Mouse (Mus musculus): ENCODE measurements around the gene Rabl6. TPM values are rescaled to one million over a fixed set of nuclear protein-coding genes. Genes with fewer than 3 reads are reported as not detected.

Rabl6 gene
- 77.1 and 78.2 TPM in 2 replicates for polyA plus RNA-seq (2016; fragmentation: Nextera tagmentation; extraction: Ambion mirVana)

DNA sequence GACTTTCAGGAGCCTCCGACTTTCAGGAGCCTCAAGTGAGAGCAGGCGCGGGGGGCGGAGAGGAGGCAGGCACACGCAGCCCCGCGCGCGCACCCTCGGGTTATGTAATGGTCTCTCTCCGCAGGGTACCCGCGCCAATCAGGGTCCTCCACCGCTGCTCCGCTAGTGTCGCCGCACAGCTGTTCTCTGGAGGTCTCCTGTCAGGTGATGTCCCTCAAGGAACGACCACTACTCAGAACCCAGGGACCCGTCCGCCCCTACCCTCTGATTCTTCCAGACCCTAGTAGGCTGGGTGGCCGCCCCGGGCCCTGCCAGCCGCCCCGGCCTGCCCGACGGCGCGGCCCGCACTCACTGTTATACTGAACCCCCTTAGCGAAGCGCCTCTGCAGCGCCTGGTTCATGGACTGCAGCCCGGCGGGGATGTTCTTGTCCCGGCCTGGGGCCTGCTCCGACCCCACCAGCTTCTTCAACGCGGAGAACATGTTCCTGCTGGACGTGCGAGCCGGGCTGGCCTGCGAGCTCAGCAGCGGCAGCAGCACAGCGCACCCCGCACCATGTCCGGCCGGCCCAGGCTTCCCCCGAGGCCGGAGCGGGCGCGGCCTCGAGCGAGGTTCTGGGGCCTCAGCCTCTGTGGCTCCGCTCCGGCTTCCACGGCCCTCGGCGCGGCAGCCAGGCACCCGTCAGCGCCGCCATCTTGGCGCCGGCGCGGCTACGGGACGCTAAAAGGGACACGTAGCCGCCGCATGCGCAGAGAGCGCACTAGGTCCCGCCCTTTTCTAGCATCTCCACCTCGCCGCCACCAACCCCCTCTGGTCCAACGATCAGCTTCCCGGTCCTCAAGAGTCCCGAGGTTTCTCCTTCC lies at the start of gene Rabl6:
Rabl6 (minus strand) TSS at position 761 of the 862 bp plus-strand sequence.
- peak; percentile 90 for DNase-seq (ENCODE audit: low spot score)
- Histone ChIP-seq H3K4me1 (peaks cover 17% of the 10 kb centered on the region), H3K36me3 (replicated peaks) (peaks cover 21% of the 10 kb centered on the region), H3K4me3 (peak within 1 kb of the TSS; percentile 94), H3K27me3 (replicated peaks; ENCODE audit: low read depth, poor library complexity, severe bottlenecking) (peaks cover 40% of the 10 kb centered on the region), H3K27ac (replicated peaks) (peak within 1 kb of the TSS; percentile 96), H3K9me3 (no peaks in the 10 kb centered on the region)
- WGBS: under 1% methylated on average over 80 of the region's 80 CpGs

DNA sequence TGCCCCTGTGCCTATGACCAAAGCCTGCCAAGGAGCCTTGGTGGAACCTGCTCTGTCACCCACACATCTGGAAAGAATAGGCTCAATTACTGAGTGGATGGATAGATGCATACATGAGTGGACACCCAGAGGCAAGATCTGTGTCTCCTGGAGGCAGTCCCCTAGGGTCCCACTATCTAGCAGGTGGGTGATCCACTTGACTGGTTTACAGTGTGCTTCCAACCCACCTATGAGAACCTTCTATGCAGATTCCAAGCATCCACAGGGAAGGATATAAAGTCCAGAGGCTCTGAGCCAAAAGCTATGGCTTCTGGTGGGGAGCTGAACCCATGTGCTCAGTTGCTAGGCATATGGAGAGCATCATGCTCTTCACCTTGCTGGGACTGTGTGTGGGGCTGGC lies 49.3 kb upstream of the Rabl6 start, which contains the start of gene Lcn5:
Lcn5 (plus strand) TSS at position 301 of the 400 bp plus-strand sequence.
- H3K27me3 ChIP-seq (replicated peaks; ENCODE audit: low read depth, poor library complexity, severe bottlenecking): no peaks in the 10 kb centered on the region
- no peak within 1 kb of the TSS for H3K27ac ChIP-seq (replicated peaks)
- peaks cover 15% of the 10 kb centered on the region for H3K4me1 ChIP-seq
- no peaks in the 10 kb centered on the region for H3K36me3 ChIP-seq (replicated peaks)
- no peak within 1 kb of the TSS for H3K4me3 ChIP-seq
- no peak for DNase-seq (ENCODE audit: low spot score)
- H3K9me3 ChIP-seq: no peaks in the 10 kb centered on the region

DNA sequence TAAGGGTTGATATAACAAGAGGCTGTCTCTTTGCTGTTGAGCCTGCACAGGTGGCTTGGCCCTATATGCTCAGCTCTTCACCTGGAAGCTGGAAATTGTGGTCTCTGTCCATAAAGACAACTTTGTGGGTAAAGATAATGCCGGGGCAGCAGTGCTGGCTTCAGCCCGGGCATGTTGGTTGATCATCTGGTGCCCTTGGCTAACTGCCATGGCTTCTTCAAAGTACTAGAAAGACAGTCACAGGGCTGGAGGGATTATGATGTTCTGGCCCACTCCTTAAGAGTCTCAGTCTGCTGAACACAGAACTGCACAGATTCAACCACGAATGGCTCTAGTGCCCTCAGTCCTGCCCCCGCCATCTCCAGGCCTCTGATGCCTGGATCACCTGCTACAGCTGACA lies 48.9 kb upstream of the Rabl6 start:
- Histone ChIP-seq H3K4me1 (peaks cover 15% of the 10 kb centered on the region), H3K36me3 (replicated peaks) (no peaks in the 10 kb centered on the region), H3K9me3 (no peaks in the 10 kb centered on the region), H3K27me3 (replicated peaks; ENCODE audit: low read depth, poor library complexity, severe bottlenecking) (no peaks in the 10 kb centered on the region), H3K27ac (replicated peaks) (no peak overlapping the region), H3K4me3 (no peak overlapping the region)
- DNase-seq (ENCODE audit: low spot score): no peak
- 91% methylated on average over 4 of the region's 4 CpGs for WGBS

DNA sequence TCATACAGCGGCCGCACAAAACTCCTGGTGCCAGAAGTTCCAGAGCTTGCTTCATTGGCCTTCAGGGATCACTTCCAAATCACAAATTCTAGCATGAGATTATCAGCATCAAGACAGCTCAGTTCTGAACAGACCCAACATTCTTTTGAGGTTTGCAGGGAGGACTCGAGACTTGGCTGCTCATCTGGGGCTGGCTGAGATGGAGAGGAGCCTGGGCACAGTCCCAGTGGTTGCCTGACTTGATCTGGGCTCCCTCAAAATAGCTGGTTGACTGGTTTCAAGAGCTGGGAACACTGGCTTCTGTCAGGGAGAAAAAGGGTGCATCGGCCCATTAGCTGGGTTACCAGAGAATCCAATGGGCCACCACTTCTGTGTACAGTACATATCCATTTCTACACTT lies 48.4 kb upstream of the Rabl6 start:
- no peak overlapping the region for H3K27ac ChIP-seq (replicated peaks)
- no peaks in the 10 kb centered on the region for H3K36me3 ChIP-seq (replicated peaks)
- WGBS: 89% methylated on average over 4 of the region's 4 CpGs
- no peaks in the 10 kb centered on the region for H3K9me3 ChIP-seq
- H3K4me3 ChIP-seq: no peak overlapping the region
- peaks cover 15% of the 10 kb centered on the region for H3K4me1 ChIP-seq
- no peaks in the 10 kb centered on the region for H3K27me3 ChIP-seq (replicated peaks; ENCODE audit: low read depth, poor library complexity, severe bottlenecking)
- DNase-seq (ENCODE audit: low spot score): no peak

DNA sequence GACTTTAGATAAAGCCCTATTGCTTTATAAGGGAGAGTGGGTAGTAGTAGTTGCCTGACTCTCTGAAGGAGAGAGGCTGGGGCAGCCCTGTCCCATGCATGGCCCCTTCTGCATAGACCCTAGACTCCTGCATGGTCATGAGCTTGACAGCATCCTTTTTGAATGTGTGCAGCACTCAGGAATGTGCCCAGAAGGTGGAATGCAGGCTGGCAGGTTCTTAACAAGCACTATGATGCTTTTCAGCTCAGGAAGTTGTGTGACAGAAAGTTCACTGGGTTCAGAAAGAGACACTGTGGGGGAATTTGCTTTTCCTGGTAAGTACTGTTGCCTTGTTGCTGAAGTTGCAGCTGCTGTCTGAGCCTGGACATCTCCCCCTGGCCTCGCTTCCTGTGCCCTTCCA lies 46.2 kb upstream of the Rabl6 start:
- Histone ChIP-seq H3K4me3 (no peak overlapping the region), H3K27me3 (replicated peaks; ENCODE audit: low read depth, poor library complexity, severe bottlenecking) (no peaks in the 10 kb centered on the region), H3K4me1 (peaks cover 15% of the 10 kb centered on the region), H3K27ac (replicated peaks) (0 out of 2 replicates have a peak overlapping the region, but pooled peaks have one; percentile 7), H3K36me3 (replicated peaks) (no peaks in the 10 kb centered on the region), H3K9me3 (no peaks in the 10 kb centered on the region)
- DNase-seq (ENCODE audit: low spot score): peak; percentile 26
- WGBS: 45% methylated on average over 1 of the region's 1 CpGs

DNA sequence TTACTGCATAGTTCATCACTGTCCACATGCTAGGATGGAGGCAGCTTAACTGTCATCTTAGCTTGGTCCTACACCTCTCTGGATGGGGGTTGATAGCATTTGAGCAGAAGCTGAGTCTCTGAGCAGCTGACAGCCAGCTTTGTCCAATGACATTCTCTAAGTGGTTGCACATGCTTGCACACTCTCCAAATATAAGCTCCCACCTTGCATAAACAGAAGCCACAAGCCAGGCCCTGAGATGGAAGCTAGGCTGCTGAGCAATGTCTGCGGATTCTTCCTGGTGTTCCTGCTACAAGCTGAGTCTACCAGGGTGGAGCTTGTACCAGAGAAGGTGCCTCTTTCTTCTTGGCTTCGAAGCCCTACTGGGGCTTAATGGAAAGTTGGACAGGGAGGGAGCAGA lies 44.6 kb upstream of the Rabl6 start, which contains the start of gene Lcn8:
Lcn8 (plus strand) TSS at position 219 of the 400 bp plus-strand sequence.
- no peak within 1 kb of the TSS for H3K27ac ChIP-seq (replicated peaks)

DNA sequence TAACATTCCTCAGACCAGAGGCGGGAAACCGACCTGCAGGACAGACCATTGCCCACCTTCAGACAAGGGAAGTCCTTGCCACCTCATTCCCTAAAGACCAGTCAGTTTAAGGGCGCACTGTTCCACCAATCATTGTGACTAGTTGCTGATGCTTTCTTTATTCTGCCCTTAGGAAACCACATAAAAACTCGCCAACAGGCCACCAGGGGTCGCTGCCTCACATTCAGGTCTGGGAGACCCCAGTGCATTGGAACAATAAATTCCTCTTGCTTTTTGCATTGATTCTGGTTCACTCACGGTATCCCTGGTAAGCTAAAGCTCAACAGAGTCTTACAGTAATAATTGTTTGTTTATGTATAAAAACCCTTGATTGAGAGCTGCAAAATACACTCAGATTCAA lies 31.6 kb upstream of the Rabl6 start:
- peak; percentile 71 for DNase-seq (ENCODE audit: low spot score)
- no peaks in the 10 kb centered on the region for H3K36me3 ChIP-seq (replicated peaks)
- H3K27ac ChIP-seq (replicated peaks): no peak overlapping the region
- H3K27me3 ChIP-seq (replicated peaks; ENCODE audit: low read depth, poor library complexity, severe bottlenecking): no peaks in the 10 kb centered on the region
- H3K4me3 ChIP-seq: no peak overlapping the region
- 0 out of 2 replicates have a peak, but pooled peaks cover 3% of the 10 kb centered on the region for H3K4me1 ChIP-seq
- no peaks in the 10 kb centered on the region for H3K9me3 ChIP-seq
- WGBS: 15% methylated on average over 6 of the region's 6 CpGs

More for the DNA sequence above, 44.6 kb upstream of the Rabl6 start, which contains the start of gene Lcn8:
- Histone ChIP-seq H3K36me3 (replicated peaks) (no peaks in the 10 kb centered on the region), H3K4me3 (no peak within 1 kb of the TSS), H3K27me3 (replicated peaks; ENCODE audit: low read depth, poor library complexity, severe bottlenecking) (no peaks in the 10 kb centered on the region), H3K4me1 (peaks cover 15% of the 10 kb centered on the region), H3K9me3 (no peaks in the 10 kb centered on the region)
- 78% methylated on average over 2 of the region's 2 CpGs for WGBS
- no peak for DNase-seq (ENCODE audit: low spot score)

DNA sequence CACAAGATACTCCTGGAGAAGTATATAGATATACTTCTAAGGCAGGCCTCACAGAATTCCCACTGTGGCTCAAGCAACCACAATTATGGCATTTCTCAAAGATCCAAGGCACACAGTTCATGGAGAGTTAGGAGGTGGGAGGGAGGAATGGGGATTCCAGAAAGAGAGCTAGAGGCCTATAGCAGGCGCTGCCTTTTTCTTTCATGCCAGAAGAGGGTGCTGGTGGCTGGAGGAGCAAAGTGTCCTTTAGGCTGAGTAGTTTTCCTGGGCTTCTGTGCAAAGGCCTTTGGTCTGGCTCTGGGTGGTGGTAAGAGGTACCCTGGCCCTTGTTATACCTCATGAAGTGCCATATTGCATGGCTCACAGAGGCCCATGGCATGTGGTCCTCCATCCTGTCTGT lies 25.7 kb upstream of the Rabl6 start:
- no peak for DNase-seq (ENCODE audit: low spot score)
- Histone ChIP-seq H3K4me3 (no peak overlapping the region), H3K27me3 (replicated peaks; ENCODE audit: low read depth, poor library complexity, severe bottlenecking) (no peaks in the 10 kb centered on the region), H3K4me1 (no peaks in the 10 kb centered on the region), H3K9me3 (no peaks in the 10 kb centered on the region), H3K36me3 (replicated peaks) (no peaks in the 10 kb centered on the region), H3K27ac (replicated peaks) (no peak overlapping the region)
- WGBS: 44% methylated on average over 1 of the region's 1 CpGs

DNA sequence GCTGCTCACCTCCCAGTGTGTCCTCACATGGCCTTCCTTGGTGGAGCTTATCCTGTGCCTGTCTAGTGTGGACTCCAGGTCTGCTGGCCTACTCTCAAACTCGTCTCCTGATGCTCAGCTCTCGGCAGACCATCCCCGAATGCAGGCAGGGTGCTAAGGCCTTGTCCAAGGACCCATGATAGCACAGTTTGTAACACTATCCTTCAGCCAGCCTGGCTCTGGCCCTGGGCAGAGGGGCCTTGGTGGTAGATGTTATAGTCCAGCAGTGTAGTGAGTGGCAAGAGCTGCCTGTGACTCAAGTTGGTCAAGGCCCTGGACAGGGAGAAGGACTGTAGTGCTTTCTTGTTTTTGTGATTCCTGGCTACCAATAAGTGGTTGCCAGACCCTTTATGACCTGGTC lies 25.3 kb upstream of the Rabl6 start:
- 87% methylated on average over 3 of the region's 3 CpGs for WGBS
- H3K9me3 ChIP-seq: no peaks in the 10 kb centered on the region
- H3K27ac ChIP-seq (replicated peaks): no peak overlapping the region
- no peak overlapping the region for H3K4me3 ChIP-seq
- no peaks in the 10 kb centered on the region for H3K27me3 ChIP-seq (replicated peaks; ENCODE audit: low read depth, poor library complexity, severe bottlenecking)
- H3K36me3 ChIP-seq (replicated peaks): no peaks in the 10 kb centered on the region
- DNase-seq (ENCODE audit: low spot score): no peak
- H3K4me1 ChIP-seq: peaks cover 3% of the 10 kb centered on the region

DNA sequence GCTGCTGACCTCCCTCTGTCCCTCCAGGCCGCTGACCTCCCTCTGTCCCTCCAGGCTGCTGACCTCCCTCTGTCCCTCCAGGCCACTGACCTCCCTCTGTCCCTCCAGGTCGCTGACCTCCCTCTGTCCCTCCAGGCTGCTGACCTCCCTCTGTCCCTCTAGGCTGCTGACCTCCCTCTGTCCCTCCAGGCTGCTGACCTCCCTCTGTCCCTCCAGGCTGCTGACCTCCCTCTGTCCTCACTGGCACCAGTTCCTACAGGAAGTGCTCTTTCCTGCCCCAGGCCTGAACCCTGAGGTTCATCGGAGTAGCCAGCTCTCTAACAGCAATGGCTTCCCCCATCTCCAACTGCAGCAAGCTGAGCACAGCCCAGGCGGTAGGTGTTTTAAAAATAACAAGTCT lies 20.4 kb upstream of the Rabl6 start:
- no peak for DNase-seq (ENCODE audit: low spot score)
- Histone ChIP-seq H3K4me1 (peaks cover 14% of the 10 kb centered on the region), H3K4me3 (no peak overlapping the region), H3K36me3 (replicated peaks) (no peaks in the 10 kb centered on the region), H3K9me3 (no peaks in the 10 kb centered on the region), H3K27ac (replicated peaks) (peak overlapping the region; percentile 2; the same call in 1 of the 2 replicates), H3K27me3 (replicated peaks; ENCODE audit: low read depth, poor library complexity, severe bottlenecking) (no peaks in the 10 kb centered on the region; the same call in 1 of the 2 replicates)
- 44% methylated on average over 4 of the region's 4 CpGs for WGBS

DNA sequence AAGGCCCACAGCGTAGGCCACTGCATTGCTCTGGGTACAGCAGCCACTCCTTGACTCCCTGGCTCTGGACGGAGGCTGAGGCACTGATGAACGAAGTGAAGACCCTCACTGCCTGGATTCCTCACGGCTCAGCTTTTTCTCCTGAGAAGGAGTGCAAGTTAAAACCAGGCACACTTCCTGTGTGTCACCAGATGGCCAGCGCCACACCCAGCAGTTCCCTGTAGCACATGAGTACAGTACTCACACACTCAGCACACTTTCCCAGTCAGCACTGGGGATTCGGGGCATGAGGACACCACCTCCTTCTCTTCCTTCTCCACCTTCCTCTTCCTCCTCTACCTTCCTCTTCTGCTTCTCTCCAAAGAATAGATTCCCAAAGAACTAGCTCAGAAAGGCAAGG lies 19.5 kb upstream of the Rabl6 start, which contains the start of gene Fcna:
Fcna (minus strand) TSS at position 220 of the 400 bp plus-strand sequence.
- peak within 1 kb of the TSS; percentile 2; the same call in 1 of the 2 replicates for H3K27ac ChIP-seq (replicated peaks)
- no peaks in the 10 kb centered on the region; the same call in 1 of the 2 replicates for H3K27me3 ChIP-seq (replicated peaks; ENCODE audit: low read depth, poor library complexity, severe bottlenecking)
- no peak within 1 kb of the TSS for H3K4me3 ChIP-seq
- no peaks in the 10 kb centered on the region for H3K9me3 ChIP-seq
- WGBS: 79% methylated on average over 6 of the region's 6 CpGs
- no peak for DNase-seq (ENCODE audit: low spot score)
- H3K4me1 ChIP-seq: peaks cover 14% of the 10 kb centered on the region
- H3K36me3 ChIP-seq (replicated peaks): no peaks in the 10 kb centered on the region

DNA sequence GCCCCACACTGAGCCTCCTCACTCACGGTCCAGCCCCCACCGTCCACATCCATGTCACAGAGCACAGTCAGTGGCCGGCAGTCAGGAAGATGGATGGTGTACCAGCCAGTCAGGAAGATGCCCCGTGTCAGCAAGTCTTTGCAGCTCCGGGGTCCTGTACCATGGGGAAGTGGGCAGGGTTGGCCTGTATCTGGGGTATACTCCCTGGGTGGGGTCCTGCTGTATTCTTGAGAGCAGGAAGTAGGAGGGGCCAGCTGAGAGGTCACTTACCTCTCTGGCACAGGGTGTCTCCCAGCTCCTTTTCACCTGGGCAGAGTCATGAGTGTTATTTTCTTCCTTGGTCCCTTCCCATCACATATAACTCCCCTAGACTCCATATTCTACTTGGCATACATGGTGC lies 17.7 kb upstream of the Rabl6 start:
- no peak overlapping the region for H3K27ac ChIP-seq (replicated peaks)
- no peaks in the 10 kb centered on the region for H3K9me3 ChIP-seq
- DNase-seq (ENCODE audit: low spot score): no peak
- H3K4me3 ChIP-seq: no peak overlapping the region
- no peaks in the 10 kb centered on the region; the same call in 1 of the 2 replicates for H3K27me3 ChIP-seq (replicated peaks; ENCODE audit: low read depth, poor library complexity, severe bottlenecking)
- no peaks in the 10 kb centered on the region for H3K36me3 ChIP-seq (replicated peaks)
- peaks cover 24% of the 10 kb centered on the region for H3K4me1 ChIP-seq
- 74% methylated on average over 5 of the region's 5 CpGs for WGBS

All from embryonic facial prominence, embryonic 10.5 days (tissue).